Mouse (Mus musculus) 3T3-L1 (cell line): ENCODE data around the gene AI413582.
A peak's percentile ranks its signal among the peaks of the same experiment; 100 is the strongest.

Experiments used
- DNase-seq: peaks from one replicate; pipeline ENCODE4 v3.0.0-alpha.2; 2015; ENCODE audit warnings: low read depth, low spot score

Gene AI413582

GRCm38 (mm10) chr17:27555512-27556172 is 9.9 kb downstream of the AI413582 start:
- DNase-seq = no peak

GRCm38 (mm10) chr17:27555075-27555511 is 10.5 kb downstream of the AI413582 start:
- DNase-seq = no peak

GRCm38 (mm10) chr17:27554062-27554960 is 11.2 kb downstream of the AI413582 start:
- no peak for DNase-seq

- DNase-seq = peak; percentile 45
Measured at GRCm38 (mm10) chr17:27552215-27553201, 13.0 kb downstream of the AI413582 start.

- no peak for DNase-seq
Measured at GRCm38 (mm10) chr17:27551393-27551940, 14.1 kb downstream of the AI413582 start.

GRCm38 (mm10) chr17:27549234-27549633 is 16.3 kb downstream of the AI413582 start:
- no peak for DNase-seq

GRCm38 (mm10) chr17:27547253-27547868 is 18.2 kb downstream of the AI413582 start:
- peak; percentile 97 for DNase-seq

- peak; percentile 60 for DNase-seq
Measured at GRCm38 (mm10) chr17:27546574-27547085, 18.9 kb downstream of the AI413582 start.

GRCm38 (mm10) chr17:27545991-27546390 is 19.6 kb downstream of the AI413582 start:
- DNase-seq = no peak

- no peak for DNase-seq
Measured at GRCm38 (mm10) chr17:27544551-27544950, 21.0 kb downstream of the AI413582 start.

- DNase-seq = no peak
Measured at GRCm38 (mm10) chr17:27541984-27542383, 23.6 kb downstream of the AI413582 start.

- no peak for DNase-seq
Measured at GRCm38 (mm10) chr17:27541261-27541660, 24.3 kb downstream of the AI413582 start.

GRCm38 (mm10) chr17:27534718-27535117 is 30.8 kb downstream of the AI413582 start:
- peak; percentile 90 for DNase-seq

GRCm38 (mm10) chr17:27533354-27533753 is 32.2 kb downstream of the AI413582 start:
- DNase-seq = no peak

- DNase-seq = peak; percentile 29
Measured at GRCm38 (mm10) chr17:27532095-27532494, 33.5 kb downstream of the AI413582 start.

GRCm38 (mm10) chr17:27528767-27529166 is 36.8 kb downstream of the AI413582 start:
- no peak for DNase-seq

GRCm38 (mm10) chr17:27528030-27528429 is 37.5 kb downstream of the AI413582 start:
- no peak for DNase-seq

- DNase-seq = no peak
Measured at GRCm38 (mm10) chr17:27527188-27527587, 38.4 kb downstream of the AI413582 start.

- no peak for DNase-seq
Measured at GRCm38 (mm10) chr17:27523121-27523520, 42.4 kb downstream of the AI413582 start.

- no peak for DNase-seq
Measured at GRCm38 (mm10) chr17:27521303-27521702, 44.3 kb downstream of the AI413582 start, which contains the start of gene Grm4. Gene Grm4, minus strand, starts transcription at chr17:27521403.
